Mouse (Mus musculus): Measurements from ENCODE around the gene Tbce.
A peak's percentile ranks its signal among the peaks of the same experiment; 100 is the strongest.
"Not testable (repeated sequence)": the region's sequence is repeated elsewhere in the genome, so short reads cannot be mapped to it uniquely, and the experiment has no call there.

Gene Tbce

GRCm38 (mm10) chr13:14039292-14039965 lies at the start of gene Tbce:
TSS of gene Tbce (minus strand) at chr13:14039638.
- peak; percentile 73 for DNase-seq (ENCODE audit: low read depth, low spot score)

- DNase-seq (ENCODE audit: low read depth, low spot score), result no peak
Observed at GRCm38 (mm10) chr13:14088669-14089068, 49.2 kb upstream of the Tbce start.

GRCm38 (mm10) chr13:14075326-14075725 lies 35.9 kb upstream of the Tbce start:
- no peak for DNase-seq (ENCODE audit: low read depth, low spot score)

- DNase-seq (ENCODE audit: low read depth, low spot score), result no peak
Observed at GRCm38 (mm10) chr13:14074371-14074770, 34.9 kb upstream of the Tbce start.

- no peak for DNase-seq (ENCODE audit: low read depth, low spot score)
Observed at GRCm38 (mm10) chr13:14069291-14069690, 29.9 kb upstream of the Tbce start.

- DNase-seq (ENCODE audit: low read depth, low spot score), result no peak
Observed at GRCm38 (mm10) chr13:14068035-14068434, 28.6 kb upstream of the Tbce start.

GRCm38 (mm10) chr13:14065701-14066100 lies 26.3 kb upstream of the Tbce start:
- no peak for DNase-seq (ENCODE audit: low read depth, low spot score)

GRCm38 (mm10) chr13:14065028-14065380 lies 25.6 kb upstream of the Tbce start:
- DNase-seq (ENCODE audit: low read depth, low spot score), result no peak

GRCm38 (mm10) chr13:14064341-14065027 lies 25.0 kb upstream of the Tbce start:
- DNase-seq (ENCODE audit: low read depth, low spot score), result no peak

GRCm38 (mm10) chr13:14063942-14064271 lies 24.5 kb upstream of the Tbce start:
- no peak for DNase-seq (ENCODE audit: low read depth, low spot score)

- peak; percentile 93 for DNase-seq (ENCODE audit: low read depth, low spot score)
Observed at GRCm38 (mm10) chr13:14063013-14063941, 23.8 kb upstream of the Tbce start, which contains the start of the genes Arid4b and Ggps1. TSS of gene Arid4b (plus strand) at chr13:14063232. TSS of gene Ggps1 (minus strand) at chr13:14063488.

GRCm38 (mm10) chr13:14062209-14063012 lies 23.0 kb upstream of the Tbce start:
- DNase-seq (ENCODE audit: low read depth, low spot score), result no peak

GRCm38 (mm10) chr13:14059582-14059981 lies 20.1 kb upstream of the Tbce start:
- no peak for DNase-seq (ENCODE audit: low read depth, low spot score)

- no peak for DNase-seq (ENCODE audit: low read depth, low spot score)
Observed at GRCm38 (mm10) chr13:14056801-14057200, 17.4 kb upstream of the Tbce start.

GRCm38 (mm10) chr13:14049878-14050277 lies 10.4 kb upstream of the Tbce start:
- DNase-seq (ENCODE audit: low read depth, low spot score), result no peak

GRCm38 (mm10) chr13:14044521-14044920 lies 5.1 kb upstream of the Tbce start:
- no peak for DNase-seq (ENCODE audit: low read depth, low spot score)

- DNase-seq (ENCODE audit: low read depth, low spot score), result no peak
Observed at GRCm38 (mm10) chr13:14043851-14044250, 4.4 kb upstream of the Tbce start.

GRCm38 (mm10) chr13:14040186-14040585 lies 748 bp upstream of the Tbce start:
- no peak for DNase-seq (ENCODE audit: low read depth, low spot score)

GRCm38 (mm10) chr13:14038911-14039291 lies 537 bp downstream of the Tbce start:
- no peak for DNase-seq (ENCODE audit: low read depth, low spot score)

- no peak for DNase-seq (ENCODE audit: low read depth, low spot score)
Observed at GRCm38 (mm10) chr13:14035875-14036630, 3.4 kb downstream of the Tbce start.

- DNase-seq (ENCODE audit: low read depth, low spot score), result not testable (repeated sequence)
Observed at GRCm38 (mm10) chr13:14035352-14035751, 4.1 kb downstream of the Tbce start.

Data from WW6 (cell line).